Mouse (Mus musculus): ENCODE measurements around the gene Lyg1. TPM values are rescaled to one million over a fixed set of nuclear protein-coding genes. Genes with fewer than 3 reads are reported as not detected.

The Lyg1 gene
- polyA plus RNA-seq, 1 experiment from 2014 or later: not detected

Other genes with a start within 250 kb of the Lyg1 start
- gene 2010300C02Rik, start 237.7 kb downstream of the Lyg1 start, polyA plus RNA-seq (2015; fragmentation: Nextera tagmentation; extraction: Ambion mirVana): 3.2 and 6.7 TPM in 2 replicates
- 4.1 and 4.8 TPM in 2 replicates for gene Tsga10, start 91.3 kb downstream of the Lyg1 start, polyA plus RNA-seq (2015; fragmentation: Nextera tagmentation; extraction: Ambion mirVana)
- 8.0 and 8.1 TPM in 2 replicates for gene Lipt1, start 86.0 kb downstream of the Lyg1 start, polyA plus RNA-seq (2015; fragmentation: Nextera tagmentation; extraction: Ambion mirVana)
- gene Mitd1, start 67.3 kb downstream of the Lyg1 start, polyA plus RNA-seq (2015; fragmentation: Nextera tagmentation; extraction: Ambion mirVana): 9.1 and 12.5 TPM in 2 replicates
- gene Mrpl30, start 67.3 kb downstream of the Lyg1 start, polyA plus RNA-seq (2015; fragmentation: Nextera tagmentation; extraction: Ambion mirVana): 239 and 276 TPM in 2 replicates
- gene Lyg2, start 41.3 kb downstream of the Lyg1 start, polyA plus RNA-seq (2015; fragmentation: Nextera tagmentation; extraction: Ambion mirVana): not detected in 2 replicates
- gene Txndc9, start 40.1 kb upstream of the Lyg1 start, polyA plus RNA-seq (2015; fragmentation: Nextera tagmentation; extraction: Ambion mirVana): 100 and 103 TPM in 2 replicates
- 16.8 and 18.7 TPM in 2 replicates for gene Eif5b, start 40.3 kb upstream of the Lyg1 start, polyA plus RNA-seq (2015; fragmentation: Nextera tagmentation; extraction: Ambion mirVana)
- gene Rev1, start 172.0 kb upstream of the Lyg1 start, polyA plus RNA-seq (2015; fragmentation: Nextera tagmentation; extraction: Ambion mirVana): 15.2 and 16.3 TPM in 2 replicates